Mouse (Mus musculus): ENCODE measurements at regions not wholly inside any gene's neighbourhood (a gene's known extent, or its start where the extent isn't known, plus 50 kb on each side); places are given as distances from the start of the nearest gene placed in this dataset.

GRCm38 (mm10) chr9:30234501-30235163 lies 192.3 kb upstream of the Snx19 start:
- Histone ChIP-seq H3K4me1 (ENCODE audit: control insufficient read depth, insufficient read depth, low read length) (no peaks in the 10 kb centered on the region), H3K36me3 (ENCODE audit: control insufficient read depth, insufficient read depth, low read length) (no peaks in the 10 kb centered on the region), H3K9me3 (ENCODE audit: control insufficient read depth, low read length) (no peaks in the 10 kb centered on the region), H3K27ac (ENCODE audit: low read depth, low read length) (no peak overlapping the region), H3K27me3 (ENCODE audit: control insufficient read depth, insufficient read depth, low read length) (no peaks in the 10 kb centered on the region), H3K9ac (ENCODE audit: low read depth, low read length) (no peak overlapping the region), H3K4me2 (replicated peaks; ENCODE audit: low read depth, low read length) (no peak overlapping the region), H3K4me3 (ENCODE audit: low read length) (no peak overlapping the region)
- no peak for ATAC-seq (ENCODE audit: low FRiP score, low TSS enrichment)
- 82% methylated on average over 8 of the region's 8 CpGs for WGBS

- ATAC-seq (ENCODE audit: low FRiP score, low TSS enrichment), result no peak
- no peak overlapping the region for H3K27ac ChIP-seq (ENCODE audit: low read depth, low read length)
- WGBS, result 43% methylated on average over 3 of the region's 3 CpGs
- H3K36me3 ChIP-seq (ENCODE audit: control insufficient read depth, insufficient read depth, low read length), result no peaks in the 10 kb centered on the region
- no peak overlapping the region for H3K4me2 ChIP-seq (replicated peaks; ENCODE audit: low read depth, low read length)
- no peak overlapping the region for H3K9ac ChIP-seq (ENCODE audit: low read depth, low read length)
- no peak overlapping the region for H3K4me3 ChIP-seq (ENCODE audit: low read length)
- H3K4me1 ChIP-seq (ENCODE audit: control insufficient read depth, insufficient read depth, low read length), result no peaks in the 10 kb centered on the region
- no peaks in the 10 kb centered on the region for H3K27me3 ChIP-seq (ENCODE audit: control insufficient read depth, insufficient read depth, low read length)
- H3K9me3 ChIP-seq (ENCODE audit: control insufficient read depth, low read length), result no peaks in the 10 kb centered on the region
These were observed 191.1 kb upstream of the Snx19 start for GRCm38 (mm10) chr9:30235791-30236190.

DNA sequence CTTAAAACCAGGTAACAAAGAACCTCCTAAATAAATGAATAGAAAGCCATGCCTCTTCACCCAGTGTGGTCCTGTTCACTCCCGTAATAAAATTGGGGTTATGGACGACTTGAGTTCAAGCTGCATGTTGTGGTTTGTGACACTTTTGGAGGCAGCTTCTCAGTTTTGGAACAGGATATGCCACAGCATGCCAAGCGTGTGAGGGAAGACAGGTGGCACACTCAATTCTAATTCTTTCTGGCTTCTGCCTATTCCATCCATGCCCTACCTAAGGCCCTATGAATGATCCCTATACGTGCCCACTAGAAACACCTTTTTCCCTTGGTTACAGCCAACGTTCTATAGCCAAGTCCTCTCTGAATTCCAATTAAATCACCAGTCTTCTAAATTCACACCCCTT lies 184.8 kb upstream of the Snx19 start:
- Histone ChIP-seq H3K27ac (ENCODE audit: low read depth, low read length) (no peak overlapping the region), H3K9me3 (ENCODE audit: control insufficient read depth, low read length) (no peaks in the 10 kb centered on the region), H3K36me3 (ENCODE audit: control insufficient read depth, insufficient read depth, low read length) (no peaks in the 10 kb centered on the region), H3K4me2 (replicated peaks; ENCODE audit: low read depth, low read length) (no peak overlapping the region), H3K9ac (ENCODE audit: low read depth, low read length) (no peak overlapping the region), H3K4me3 (ENCODE audit: low read length) (no peak overlapping the region), H3K27me3 (ENCODE audit: control insufficient read depth, insufficient read depth, low read length) (no peaks in the 10 kb centered on the region), H3K4me1 (ENCODE audit: control insufficient read depth, insufficient read depth, low read length) (no peaks in the 10 kb centered on the region)
- 71% methylated on average over 5 of the region's 5 CpGs for WGBS
- ATAC-seq (ENCODE audit: low FRiP score, low TSS enrichment), result no peak

GRCm38 (mm10) chr9:30264533-30265168 lies 162.3 kb upstream of the Snx19 start:
- 24% methylated on average over 11 of the region's 11 CpGs for WGBS
- Histone ChIP-seq H3K4me2 (replicated peaks; ENCODE audit: low read depth, low read length) (no peak overlapping the region), H3K9ac (ENCODE audit: low read depth, low read length) (no peak overlapping the region), H3K36me3 (ENCODE audit: control insufficient read depth, insufficient read depth, low read length) (no peaks in the 10 kb centered on the region), H3K4me3 (ENCODE audit: low read length) (no peak overlapping the region), H3K27me3 (ENCODE audit: control insufficient read depth, insufficient read depth, low read length) (no peaks in the 10 kb centered on the region), H3K4me1 (ENCODE audit: control insufficient read depth, insufficient read depth, low read length) (no peaks in the 10 kb centered on the region), H3K9me3 (ENCODE audit: control insufficient read depth, low read length) (no peaks in the 10 kb centered on the region), H3K27ac (ENCODE audit: low read depth, low read length) (no peak overlapping the region)
- ATAC-seq (ENCODE audit: low FRiP score, low TSS enrichment), result peak; percentile 89

- Histone ChIP-seq H3K36me3 (ENCODE audit: control insufficient read depth, insufficient read depth, low read length) (no peaks in the 10 kb centered on the region), H3K9ac (ENCODE audit: low read depth, low read length) (no peak overlapping the region), H3K9me3 (ENCODE audit: control insufficient read depth, low read length) (no peaks in the 10 kb centered on the region), H3K4me1 (ENCODE audit: control insufficient read depth, insufficient read depth, low read length) (0 out of 2 replicates have a peak, but pooled peaks cover 4% of the 10 kb centered on the region), H3K27ac (ENCODE audit: low read depth, low read length) (no peak overlapping the region), H3K27me3 (ENCODE audit: control insufficient read depth, insufficient read depth, low read length) (no peaks in the 10 kb centered on the region), H3K4me3 (ENCODE audit: low read length) (no peak overlapping the region), H3K4me2 (replicated peaks; ENCODE audit: low read depth, low read length) (no peak overlapping the region)
- no peak for ATAC-seq (ENCODE audit: low FRiP score, low TSS enrichment)
- WGBS, result 32% methylated on average over 5 of the region's 5 CpGs
These were observed 155.8 kb upstream of the Snx19 start for GRCm38 (mm10) chr9:30271081-30271480.

- Histone ChIP-seq H3K4me2 (replicated peaks; ENCODE audit: low read depth, low read length) (no peak overlapping the region), H3K9ac (ENCODE audit: low read depth, low read length) (no peak overlapping the region), H3K9me3 (ENCODE audit: control insufficient read depth, low read length) (no peaks in the 10 kb centered on the region), H3K4me1 (ENCODE audit: control insufficient read depth, insufficient read depth, low read length) (0 out of 2 replicates have a peak, but pooled peaks cover 4% of the 10 kb centered on the region), H3K27ac (ENCODE audit: low read depth, low read length) (no peak overlapping the region), H3K27me3 (ENCODE audit: control insufficient read depth, insufficient read depth, low read length) (no peaks in the 10 kb centered on the region), H3K4me3 (ENCODE audit: low read length) (no peak overlapping the region), H3K36me3 (ENCODE audit: control insufficient read depth, insufficient read depth, low read length) (no peaks in the 10 kb centered on the region)
- 32% methylated on average over 4 of the region's 4 CpGs for WGBS
- no peak for ATAC-seq (ENCODE audit: low FRiP score, low TSS enrichment)
These were observed 153.1 kb upstream of the Snx19 start for GRCm38 (mm10) chr9:30273836-30274235.

GRCm38 (mm10) chr9:30278231-30278630 lies 148.7 kb upstream of the Snx19 start:
- 67% methylated on average over 1 of the region's 1 CpGs for WGBS
- no peak overlapping the region for H3K9ac ChIP-seq (ENCODE audit: low read depth, low read length)
- no peak for ATAC-seq (ENCODE audit: low FRiP score, low TSS enrichment)
- H3K4me1 ChIP-seq (ENCODE audit: control insufficient read depth, insufficient read depth, low read length), result no peaks in the 10 kb centered on the region
- H3K27ac ChIP-seq (ENCODE audit: low read depth, low read length), result no peak overlapping the region
- no peak overlapping the region for H3K4me2 ChIP-seq (replicated peaks; ENCODE audit: low read depth, low read length)
- no peaks in the 10 kb centered on the region for H3K9me3 ChIP-seq (ENCODE audit: control insufficient read depth, low read length)
- H3K27me3 ChIP-seq (ENCODE audit: control insufficient read depth, insufficient read depth, low read length), result no peaks in the 10 kb centered on the region
- no peaks in the 10 kb centered on the region for H3K36me3 ChIP-seq (ENCODE audit: control insufficient read depth, insufficient read depth, low read length)
- no peak overlapping the region for H3K4me3 ChIP-seq (ENCODE audit: low read length)

- ATAC-seq (ENCODE audit: low FRiP score, low TSS enrichment), result no peak
- Histone ChIP-seq H3K27ac (ENCODE audit: low read depth, low read length) (no peak overlapping the region), H3K9ac (ENCODE audit: low read depth, low read length) (no peak overlapping the region), H3K27me3 (ENCODE audit: control insufficient read depth, insufficient read depth, low read length) (no peaks in the 10 kb centered on the region), H3K9me3 (ENCODE audit: control insufficient read depth, low read length) (no peaks in the 10 kb centered on the region), H3K4me3 (ENCODE audit: low read length) (no peak overlapping the region), H3K4me1 (ENCODE audit: control insufficient read depth, insufficient read depth, low read length) (no peaks in the 10 kb centered on the region), H3K4me2 (replicated peaks; ENCODE audit: low read depth, low read length) (no peak overlapping the region), H3K36me3 (ENCODE audit: control insufficient read depth, insufficient read depth, low read length) (no peaks in the 10 kb centered on the region)
- 89% methylated on average over 12 of the region's 12 CpGs for WGBS
These were observed 143.7 kb upstream of the Snx19 start for GRCm38 (mm10) chr9:30283080-30283770.

DNA sequence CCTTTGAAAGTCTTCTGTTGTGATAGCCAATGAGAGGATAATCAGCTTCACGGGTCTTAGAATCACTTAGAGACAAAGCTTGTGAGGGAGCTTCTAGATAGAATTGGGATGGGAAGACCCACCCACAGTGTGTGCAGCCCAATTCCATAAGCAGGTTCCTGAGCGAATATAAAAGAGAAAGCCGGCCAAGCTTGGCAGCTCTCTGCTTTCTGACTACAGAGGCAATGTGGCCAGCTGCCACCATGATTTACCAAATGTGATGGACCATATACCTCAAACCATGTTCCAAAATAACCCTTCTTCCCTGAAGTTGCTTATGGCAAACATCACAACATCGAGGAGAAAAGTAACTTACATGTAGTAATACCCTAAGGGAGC lies 143.1 kb upstream of the Snx19 start:
- H3K9ac ChIP-seq (ENCODE audit: low read depth, low read length), result no peak overlapping the region
- H3K4me1 ChIP-seq (ENCODE audit: control insufficient read depth, insufficient read depth, low read length), result no peaks in the 10 kb centered on the region
- H3K9me3 ChIP-seq (ENCODE audit: control insufficient read depth, low read length), result no peaks in the 10 kb centered on the region
- no peaks in the 10 kb centered on the region for H3K27me3 ChIP-seq (ENCODE audit: control insufficient read depth, insufficient read depth, low read length)
- WGBS, result 74% methylated on average over 4 of the region's 4 CpGs
- ATAC-seq (ENCODE audit: low FRiP score, low TSS enrichment), result no peak
- no peak overlapping the region for H3K27ac ChIP-seq (ENCODE audit: low read depth, low read length)
- H3K4me2 ChIP-seq (replicated peaks; ENCODE audit: low read depth, low read length), result no peak overlapping the region
- H3K4me3 ChIP-seq (ENCODE audit: low read length), result no peak overlapping the region
- no peaks in the 10 kb centered on the region for H3K36me3 ChIP-seq (ENCODE audit: control insufficient read depth, insufficient read depth, low read length)

All from kidney, embryonic 14.5 days (tissue).